Mouse (Mus musculus) CH12.LX (cell line): ENCODE results near the gene Olfr1310. TPM values are rescaled to one million over a fixed set of nuclear protein-coding genes. Genes with fewer than 3 reads are reported as not detected.
"Not testable (repeated sequence)": the region's sequence is repeated elsewhere in the genome, so short reads cannot be mapped to it uniquely, and the experiment has no call there.

Source experiments
- DNase-seq: peaks from one replicate; pipeline ENCODE4 v3.0.0-alpha.2; 2013; ENCODE audit errors: extremely low read depth
- H3K27ac ChIP-seq: 2 replicates; pipeline ENCODE4 v1.5.1; 2012; ENCODE audit warnings: low read depth, mild to moderate bottlenecking, control low read depth, moderate library complexity; ENCODE audit not compliant: insufficient read depth
- H3K27me3 ChIP-seq: replicated peaks from 2 replicates; pipeline ENCODE3; 2012; ENCODE audit warnings: inconsistent platforms
- H3K36me3 ChIP-seq, 2 experiments: replicated peaks in 1 of 2; 2 replicates each; pipeline versions ENCODE3 to v1.6.1; 2012; ENCODE audit warnings: inconsistent platforms in 1 of 2, low read length in 1 of 2, mild to moderate bottlenecking in 1 of 2, mixed read lengths in 1 of 2, moderate library complexity in 1 of 2; ENCODE audit not compliant: control insufficient read depth in 1 of 2, insufficient read depth in 1 of 2
- H3K4me1 ChIP-seq, 2 experiments: 2 replicates each; pipeline ENCODE4 v1.6.1; 2012; ENCODE audit warnings: inconsistent platforms in 1 of 2, moderate library complexity in 1 of 2; ENCODE audit not compliant: insufficient read depth in 2 of 2, control insufficient read depth in 1 of 2
- H3K4me2 ChIP-seq: 2 replicates; pipeline ENCODE4 v1.6.1; 2012; ENCODE audit warnings: low read depth, mild to moderate bottlenecking, control low read depth; ENCODE audit not compliant: poor library complexity, insufficient read depth, severe bottlenecking
- H3K4me3 ChIP-seq, 3 experiments: fragments of 150-350 bp in 1 of 3; sonication (generic) in 1 of 3; replicated peaks in 1 of 3; 2 replicates each; pipeline versions ENCODE3 to v1.5.1; 2011 to 2012; ENCODE audit warnings: low read depth in 2 of 3, low read length in 2 of 3, mild to moderate bottlenecking in 2 of 3, moderate library complexity in 2 of 3, control low read depth in 1 of 3, improper control_type of control experiment in 1 of 3, inconsistent platforms in 1 of 3, mixed read lengths in 1 of 3; ENCODE audit not compliant: poor library complexity in 1 of 3
- H3K79me2 ChIP-seq: replicated peaks from 2 replicates; pipeline ENCODE4 v1.6.1; 2012; ENCODE audit warnings: mild to moderate bottlenecking, moderate library complexity; ENCODE audit not compliant: control insufficient read depth, poor library complexity, insufficient read depth, severe bottlenecking; ENCODE audit errors: extremely low read depth
- H3K9ac ChIP-seq: 2 replicates; pipeline ENCODE4 v1.6.1; 2012; ENCODE audit warnings: low read depth, mild to moderate bottlenecking, control low read depth, moderate library complexity; ENCODE audit not compliant: insufficient read depth
- H3K9me3 ChIP-seq: replicated peaks from 2 replicates; pipeline ENCODE3; 2012; ENCODE audit warnings: low read length, inconsistent platforms, mixed read lengths
- BHLHE40 ChIP-seq: IDR thresholded peaks from 2 replicates; pipeline ENCODE4 v1.6.1; 2011; ENCODE audit warnings: mild to moderate bottlenecking, low read depth, low read length, improper control_type of control experiment
- E2F4 ChIP-seq: IDR thresholded peaks from 2 replicates; pipeline ENCODE4 v1.6.1; 2011; ENCODE audit warnings: low read depth, low read length, improper control_type of control experiment; ENCODE audit not compliant: insufficient replicate concordance
- ELF1 ChIP-seq: IDR thresholded peaks from 2 replicates; pipeline ENCODE4 v1.6.1; 2014; ENCODE audit warnings: low read depth, mild to moderate bottlenecking, inconsistent platforms, low read length, improper control_type of control experiment
- GABPA ChIP-seq: IDR thresholded peaks from 2 replicates; pipeline ENCODE4 v1.6.1; 2012; ENCODE audit warnings: low read depth, low read length, improper control_type of control experiment, inconsistent platforms; ENCODE audit not compliant: insufficient replicate concordance
- KAT2A ChIP-seq: IDR thresholded peaks from 2 replicates; pipeline ENCODE4 v1.6.1; 2012; ENCODE audit warnings: low read length, improper control_type of control experiment, inconsistent platforms; ENCODE audit not compliant: insufficient replicate concordance
- MAZ ChIP-seq: IDR thresholded peaks from 2 replicates; pipeline ENCODE4 v1.6.1; 2012; ENCODE audit warnings: low read depth, mild to moderate bottlenecking, inconsistent platforms, low read length, improper control_type of control experiment, moderate library complexity
- POLR2A ChIP-seq: IDR thresholded peaks from 2 replicates; pipeline ENCODE4 v1.6.1; 2011; ENCODE audit warnings: low read depth, mild to moderate bottlenecking, improper control_type of control experiment, low read length
- USF1 ChIP-seq: IDR thresholded peaks from 2 replicates; pipeline ENCODE4 v1.6.1; 2014; ENCODE audit warnings: low read depth, mild to moderate bottlenecking, inconsistent platforms, low read length, improper control_type of control experiment
- ZC3H11A ChIP-seq: IDR thresholded peaks from 2 replicates; pipeline ENCODE4 v1.6.1; 2012; ENCODE audit warnings: low read depth, mild to moderate bottlenecking, inconsistent platforms, low read length, improper control_type of control experiment
- ZKSCAN1 ChIP-seq: IDR thresholded peaks from 2 replicates; pipeline ENCODE4 v1.6.1; 2012; ENCODE audit warnings: low read depth, inconsistent platforms, low read length, improper control_type of control experiment, borderline replicate concordance
- ZMIZ1 ChIP-seq: IDR thresholded peaks from 2 replicates; pipeline ENCODE4 v1.6.1; 2012; ENCODE audit warnings: low read depth, mild to moderate bottlenecking, inconsistent platforms, low read length, improper control_type of control experiment
- dilution Hi-C: fragments of 300-500 bp; cut with MboI; formaldehyde crosslinking; loops from 2 replicates; pipeline ENCODE4 v1.14.3; 2020; ENCODE audit warnings: low sequenced_read_pairs; ENCODE audit not compliant: extremely low pct_unique_long_range_greater_than_20kb, extremely low pct_ligation_motif_present
- in situ Hi-C: fragments of 300-500 bp; cut with MboI; formaldehyde crosslinking; loops from 3 replicates; pipeline ENCODE4 v1.14.3; 2019; ENCODE audit warnings: low sequenced_read_pairs, low pct_ligation_motif_present, low pct_unique_long_range_greater_than_20kb, mixed read lengths
- polyA plus RNA-seq: library from polyadenylated mRNA; unstranded; fragments of >175 nt; gene quantifications from 2 replicates; pipeline ENCODE4 v1.2.1, GENCODE M21; 2012; ENCODE audit warnings: low read depth; ENCODE audit not compliant: insufficient read length
- total RNA-seq, 2 experiments: library from RNA; depleted of rRNA; stranded (reverse); fragments of 300-350 nt in 1 of 2; fragments of >200 nt in 1 of 2; gene quantifications; 2 replicates each; pipeline ENCODE4 v1.2.3; 2012 to 2014

Gene Olfr1310
- total RNA-seq (2012; rRNA removed) (not detected in 2 replicates), total RNA-seq (2014; rRNA removed) (not detected in 2 replicates), polyA plus RNA-seq (not detected in 2 replicates)

GRCm38 (mm10) chr2:112012608-112013007 lies at the start of gene Olfr1310:
Gene Olfr1310, minus strand, starts transcription at chr2:112012708.
- Histone ChIP-seq H3K9ac (no peak within 1 kb of the TSS), H3K36me3 (no peaks in the 10 kb centered on the region), H3K79me2 (no peaks in the 10 kb centered on the region), H3K4me2 (no peak within 1 kb of the TSS), H3K27ac (no peak within 1 kb of the TSS), H3K4me1 (no peaks in the 10 kb centered on the region), H3K27me3 (peaks cover 49% of the 10 kb centered on the region), H3K4me3 (no peak within 1 kb of the TSS), H3K9me3 (no peaks in the 10 kb centered on the region)
- in situ Hi-C loops = no loop called here
- dilution Hi-C loops = no loop called here
- no peak for DNase-seq
- TF ChIP-seq ZKSCAN1 (no peak), E2F4 (no peak), ZC3H11A (no peak), KAT2A (no peak), BHLHE40 (no peak)
- TF ChIP-seq, all 38 proteins: peak for 0

GRCm38 (mm10) chr2:112050138-112050537 lies 37.6 kb upstream of the Olfr1310 start, which contains the start of gene Olfr1312:
Gene Olfr1312, minus strand, starts transcription at chr2:112050238.
- TF ChIP-seq ZKSCAN1 (no peak), E2F4 (no peak), POLR2A (no peak), MAZ (no peak), ZMIZ1 (no peak), USF1 (no peak), GABPA (no peak), ELF1 (no peak), KAT2A (no peak)
- TF ChIP-seq, all 38 proteins: peak for 0
- dilution Hi-C loops (no loop called here), in situ Hi-C loops (no loop called here)

GRCm38 (mm10) chr2:112026971-112027370 lies 14.5 kb upstream of the Olfr1310 start:
- H3K9me3 ChIP-seq, H3K4me1 ChIP-seq, dilution Hi-C loops, DNase-seq, H3K36me3 ChIP-seq, H3K79me2 ChIP-seq, H3K4me3 ChIP-seq, in situ Hi-C loops, H3K4me2 ChIP-seq, H3K9ac ChIP-seq, H3K27ac ChIP-seq: not testable (repeated sequence)
- peaks cover 48% of the 10 kb centered on the region for H3K27me3 ChIP-seq

More at GRCm38 (mm10) chr2:112050138-112050537, 37.6 kb upstream of the Olfr1310 start, which contains the start of gene Olfr1312:
- no peaks in the 10 kb centered on the region for H3K36me3 ChIP-seq
- H3K27me3 ChIP-seq = peaks cover 20% of the 10 kb centered on the region
- no peaks in the 10 kb centered on the region for H3K79me2 ChIP-seq
- no peak within 1 kb of the TSS for H3K4me3 ChIP-seq
- H3K27ac ChIP-seq = no peak within 1 kb of the TSS
- no peak for DNase-seq
- H3K9ac ChIP-seq = no peak within 1 kb of the TSS
- H3K4me1 ChIP-seq = no peaks in the 10 kb centered on the region
- H3K9me3 ChIP-seq = no peaks in the 10 kb centered on the region
- H3K4me2 ChIP-seq = no peak within 1 kb of the TSS
